Mouse (Mus musculus) intestine, embryonic 16.5 days (tissue): ENCODE measurements around the gene Esd. TPM values are rescaled to one million over a fixed set of nuclear protein-coding genes. Genes with fewer than 3 reads are reported as not detected.

ENCODE experiments used
- ATAC-seq: fragments of 200-750 bp; cut with Nextera tagmentation; 2 replicates; pipeline ENCODE4 v1.8.0; 2017; ENCODE audit warnings: moderate TSS enrichment, moderate library complexity
- H3K27ac ChIP-seq: fragments of 300-500 bp; sonication (generic); 2 replicates; pipeline ENCODE4 v1.5.1; 2014; ENCODE audit warnings: mild to moderate bottlenecking, low read length
- H3K27me3 ChIP-seq: fragments of 300-500 bp; sonication (generic); replicated peaks from 2 replicates; pipeline ENCODE4 v1.6.1; 2014; ENCODE audit warnings: low read length, control low read depth, mixed read lengths; ENCODE audit not compliant: control insufficient read depth, insufficient read depth
- H3K36me3 ChIP-seq: fragments of 300-500 bp; sonication (generic); 2 replicates; pipeline ENCODE4 v1.6.1; 2014; ENCODE audit warnings: low read length, control low read depth; ENCODE audit not compliant: control insufficient read depth, insufficient read depth
- H3K4me1 ChIP-seq: fragments of 300-500 bp; sonication (generic); 2 replicates; pipeline ENCODE4 v1.6.1; 2014; ENCODE audit warnings: low read length, control low read depth, mixed read lengths; ENCODE audit not compliant: control insufficient read depth, insufficient read depth
- H3K4me2 ChIP-seq: fragments of 300-500 bp; sonication (generic); 2 replicates; pipeline ENCODE4 v1.6.1; 2014; ENCODE audit warnings: low read depth, low read length, control low read depth
- H3K4me3 ChIP-seq: fragments of 300-500 bp; sonication (generic); 2 replicates; pipeline ENCODE4 v1.5.1; 2014; ENCODE audit warnings: mild to moderate bottlenecking, low read length
- H3K9ac ChIP-seq: fragments of 300-500 bp; sonication (generic); 2 replicates; pipeline ENCODE4 v1.6.1; 2014; ENCODE audit warnings: low read depth, low read length
- H3K9me3 ChIP-seq: fragments of 300-500 bp; sonication (generic); 2 replicates; pipeline ENCODE4 v1.6.1; 2016; ENCODE audit warnings: low read length, control low read depth; ENCODE audit not compliant: control insufficient read depth
- WGBS: fragments of 180-500 bp; shearing (Covaris S2); extraction: QIAGEN DNeasy Blood & Tissue Kit; methylation state at CpG from one replicate; pipeline ENCODE4 v1.1.7; 2014; 5-methylcytosine and 5-hydroxymethylcytosine counted together
- polyA plus RNA-seq: library from polyadenylated mRNA; unstranded; fragments of >200 nt; fragmentation: Nextera tagmentation; extraction: Ambion mirVana; gene quantifications from 2 replicates; pipeline ENCODE4 v1.2.1, GENCODE M21; 2015

Gene Esd
- 370 and 377 TPM in 2 replicates for polyA plus RNA-seq

- WGBS: under 1% methylated on average over 53 of the region's 53 CpGs
- peak; percentile 98 for ATAC-seq
- Histone ChIP-seq H3K4me2 (peak within 1 kb of the TSS; percentile 67), H3K27me3 (no peaks in the 10 kb centered on the region), H3K27ac (peak within 1 kb of the TSS; percentile 96), H3K9me3 (no peaks in the 10 kb centered on the region), H3K4me3 (peak within 1 kb of the TSS; percentile 79), H3K36me3 (0 out of 2 replicates have a peak, but pooled peaks cover 4% of the 10 kb centered on the region), H3K9ac (peak within 1 kb of the TSS; percentile 93), H3K4me1 (peaks cover 5% of the 10 kb centered on the region)
Observed at GRCm38 (mm10) chr14:74732079-74732783, at the start of gene Esd. Esd (plus strand) TSS chr14:74732297.

DNA sequence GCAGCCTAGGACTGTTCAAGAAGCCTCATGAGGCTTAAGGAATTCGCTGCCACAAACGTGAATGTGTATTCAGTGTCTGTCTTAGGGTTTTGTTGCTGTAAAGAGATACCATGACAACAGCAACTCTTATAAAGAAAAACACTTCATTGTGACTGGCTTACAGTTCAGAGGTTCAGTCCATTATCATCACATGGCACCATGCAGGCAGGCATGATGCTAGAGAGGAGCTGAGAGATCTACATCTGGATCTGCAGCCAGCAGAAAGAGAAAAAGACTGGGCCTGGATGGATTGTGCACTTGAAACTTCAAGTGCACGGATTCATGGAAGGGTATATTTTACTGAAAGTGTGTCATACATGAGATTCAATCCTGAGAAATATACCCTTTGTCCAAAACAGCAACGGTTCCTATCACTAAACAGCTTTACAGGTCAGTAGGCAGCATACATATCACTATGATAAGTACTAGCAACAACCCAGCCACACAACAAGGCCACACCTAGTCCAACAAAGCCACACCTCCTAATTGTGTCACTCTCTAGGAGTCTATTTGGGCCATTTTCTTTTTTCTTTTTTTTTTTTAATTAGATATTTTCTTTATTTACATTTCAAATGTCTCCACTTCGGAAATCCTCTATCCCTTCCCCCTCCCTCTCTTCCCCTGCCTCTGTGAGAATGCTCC, 47.7 kb upstream of the Esd start:
- no peaks in the 10 kb centered on the region for H3K9me3 ChIP-seq
- H3K4me3 ChIP-seq: no peak overlapping the region
- no peak overlapping the region for H3K4me2 ChIP-seq
- no peak overlapping the region for H3K27ac ChIP-seq
- 78% methylated on average over 5 of the region's 5 CpGs for WGBS
- H3K36me3 ChIP-seq: no peaks in the 10 kb centered on the region
- H3K9ac ChIP-seq: no peak overlapping the region
- ATAC-seq: no peak
- no peaks in the 10 kb centered on the region for H3K4me1 ChIP-seq
- no peaks in the 10 kb centered on the region for H3K27me3 ChIP-seq

GRCm38 (mm10) chr14:74691963-74692362, 40.1 kb upstream of the Esd start:
- no peak overlapping the region for H3K4me3 ChIP-seq
- H3K27me3 ChIP-seq: no peaks in the 10 kb centered on the region
- H3K9ac ChIP-seq: no peak overlapping the region
- no peaks in the 10 kb centered on the region for H3K9me3 ChIP-seq
- H3K4me2 ChIP-seq: no peak overlapping the region
- H3K36me3 ChIP-seq: no peaks in the 10 kb centered on the region
- no peak for ATAC-seq
- no peaks in the 10 kb centered on the region for H3K4me1 ChIP-seq
- 87% methylated on average over 2 of the region's 2 CpGs for WGBS
- H3K27ac ChIP-seq: no peak overlapping the region

- Histone ChIP-seq H3K27me3 (no peaks in the 10 kb centered on the region), H3K4me1 (no peaks in the 10 kb centered on the region), H3K9me3 (no peaks in the 10 kb centered on the region), H3K27ac (no peak overlapping the region), H3K4me3 (no peak overlapping the region), H3K36me3 (no peaks in the 10 kb centered on the region), H3K4me2 (no peak overlapping the region), H3K9ac (no peak overlapping the region)
- 34% methylated on average over 4 of the region's 4 CpGs for whole genome bisulfite sequencing
- no peak for ATAC-seq
Observed at GRCm38 (mm10) chr14:74696766-74697165, 35.3 kb upstream of the Esd start.

DNA sequence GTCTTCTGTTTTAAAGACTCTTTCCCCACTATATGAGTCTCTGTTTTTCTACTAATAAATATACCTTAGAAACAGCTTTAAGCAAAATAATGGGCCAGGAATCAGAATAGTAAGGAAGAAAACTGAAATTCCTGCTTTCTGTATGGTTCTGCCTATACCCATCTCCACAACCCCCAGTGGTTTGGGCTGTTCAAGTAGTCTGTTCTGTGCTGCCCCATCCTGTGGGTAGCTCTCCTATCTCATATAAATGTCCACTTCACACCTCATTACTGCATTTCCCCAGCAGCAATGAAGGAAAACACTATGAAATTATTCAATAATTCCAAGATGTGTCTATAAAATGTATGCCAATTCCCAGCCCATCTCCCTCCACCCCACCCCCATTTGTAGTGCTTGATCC, 34.7 kb upstream of the Esd start:
- no peak for ATAC-seq
- Histone ChIP-seq H3K27me3 (no peaks in the 10 kb centered on the region), H3K4me1 (no peaks in the 10 kb centered on the region)

GRCm38 (mm10) chr14:74699241-74699640, 32.9 kb upstream of the Esd start:
- WGBS: 86% methylated on average over 3 of the region's 3 CpGs
- H3K4me3 ChIP-seq: no peak overlapping the region
- H3K9ac ChIP-seq: no peak overlapping the region
- H3K36me3 ChIP-seq: no peaks in the 10 kb centered on the region
- H3K4me1 ChIP-seq: no peaks in the 10 kb centered on the region
- no peaks in the 10 kb centered on the region for H3K9me3 ChIP-seq
- H3K4me2 ChIP-seq: no peak overlapping the region
- no peak for ATAC-seq
- H3K27ac ChIP-seq: no peak overlapping the region
- H3K27me3 ChIP-seq: no peaks in the 10 kb centered on the region

More for the DNA sequence above, 34.7 kb upstream of the Esd start:
- Histone ChIP-seq H3K27ac (no peak overlapping the region), H3K9me3 (no peaks in the 10 kb centered on the region), H3K4me3 (no peak overlapping the region), H3K36me3 (no peaks in the 10 kb centered on the region), H3K4me2 (no peak overlapping the region), H3K9ac (no peak overlapping the region)

GRCm38 (mm10) chr14:74703930-74704329, 28.2 kb upstream of the Esd start:
- no peak overlapping the region for H3K9ac ChIP-seq
- no peak overlapping the region for H3K4me3 ChIP-seq
- no peak for ATAC-seq
- WGBS: 65% methylated on average over 6 of the region's 6 CpGs
- no peaks in the 10 kb centered on the region for H3K9me3 ChIP-seq
- no peaks in the 10 kb centered on the region for H3K36me3 ChIP-seq
- H3K4me1 ChIP-seq: no peaks in the 10 kb centered on the region
- H3K27me3 ChIP-seq: no peaks in the 10 kb centered on the region
- H3K4me2 ChIP-seq: no peak overlapping the region
- no peak overlapping the region for H3K27ac ChIP-seq

DNA sequence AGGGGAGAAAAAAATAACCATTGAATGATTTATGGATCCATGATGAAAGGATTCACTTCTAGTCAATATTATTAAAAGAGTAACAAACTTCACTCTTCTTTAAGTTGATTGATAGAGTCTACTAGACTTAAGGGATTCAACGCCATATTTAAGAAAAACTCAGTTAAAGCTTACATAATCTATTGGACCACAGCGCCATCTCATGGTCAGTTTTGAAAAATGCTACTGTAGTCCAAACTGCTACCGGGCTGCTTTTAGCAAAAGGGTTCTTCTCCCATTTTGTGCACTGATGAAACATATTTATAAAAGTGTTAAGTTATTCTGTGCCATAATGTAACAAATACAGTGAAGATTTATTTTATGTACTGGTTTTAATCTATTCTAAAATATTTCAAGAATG, 23.0 kb upstream of the Esd start:
- no peak for ATAC-seq
- 24% methylated on average over 3 of the region's 3 CpGs for WGBS
- no peaks in the 10 kb centered on the region for H3K9me3 ChIP-seq
- no peak overlapping the region for H3K4me3 ChIP-seq
- no peak overlapping the region for H3K4me2 ChIP-seq
- H3K27me3 ChIP-seq: no peaks in the 10 kb centered on the region
- H3K36me3 ChIP-seq: no peaks in the 10 kb centered on the region
- no peaks in the 10 kb centered on the region for H3K4me1 ChIP-seq
- no peak overlapping the region for H3K9ac ChIP-seq
- no peak overlapping the region for H3K27ac ChIP-seq

DNA sequence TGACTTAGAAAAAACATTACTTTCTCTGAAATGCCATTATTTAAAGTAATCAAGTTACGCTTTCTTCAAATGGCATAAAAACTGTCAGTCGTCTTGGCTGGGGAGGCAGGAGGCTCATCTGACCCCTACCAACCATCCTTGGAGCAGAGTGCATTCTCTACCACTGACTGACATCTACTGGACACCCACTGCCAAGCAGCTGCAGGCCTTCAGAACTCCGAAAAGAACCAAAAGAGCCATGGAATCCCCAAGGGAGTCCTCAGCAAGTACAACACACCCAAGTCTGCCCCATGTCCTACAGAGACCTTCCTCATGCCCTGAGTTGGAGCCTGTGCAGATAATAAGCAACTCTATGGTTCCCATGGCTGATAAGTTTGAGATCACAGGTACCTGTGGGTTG, 8.6 kb upstream of the Esd start:
- Histone ChIP-seq H3K4me3 (no peak overlapping the region), H3K27me3 (no peaks in the 10 kb centered on the region), H3K27ac (no peak overlapping the region), H3K9me3 (no peaks in the 10 kb centered on the region), H3K4me2 (no peak overlapping the region), H3K36me3 (no peaks in the 10 kb centered on the region), H3K4me1 (no peaks in the 10 kb centered on the region), H3K9ac (no peak overlapping the region)
- WGBS: 72% methylated on average over 3 of the region's 3 CpGs
- no peak for ATAC-seq
